Mouse (Mus musculus): ENCODE measurements at regions not wholly inside any gene's neighbourhood (a gene's known extent, or its start where the extent isn't known, plus 50 kb on each side); places are given as distances from the start of the nearest gene placed in this dataset.

GRCm38 (mm10) chrX:13357973-13358372, 77.2 kb downstream of the Ddx3x start:
- WGBS: 88% methylated on average over 3 of the region's 3 CpGs
- Histone ChIP-seq H3K9me3 (replicated peaks; ENCODE audit: control insufficient read depth, low read length) (no peaks in the 10 kb centered on the region), H3K4me3 (ENCODE audit: low read depth, low read length) (no peak overlapping the region), H3K27ac (replicated peaks; ENCODE audit: low read depth, low read length) (no peak overlapping the region), H3K9ac (replicated peaks; ENCODE audit: low read length) (no peak overlapping the region), H3K4me2 (ENCODE audit: low read depth, low read length) (no peak overlapping the region), H3K4me1 (ENCODE audit: control insufficient read depth, insufficient read depth, low read length) (no peaks in the 10 kb centered on the region), H3K27me3 (ENCODE audit: control insufficient read depth, insufficient read depth, low read length) (no peaks in the 10 kb centered on the region), H3K36me3 (replicated peaks; ENCODE audit: control insufficient read depth, insufficient read depth, low read depth, low read length) (no peaks in the 10 kb centered on the region)
- DNase-seq (ENCODE audit: low spot score) (no peak), ATAC-seq (replicated peaks; ENCODE audit: insufficient number of reproducible peaks, low FRiP score, low TSS enrichment, low read depth) (no peak)

GRCm38 (mm10) chrX:13360436-13360835, 79.7 kb downstream of the Ddx3x start:
- Histone ChIP-seq H3K4me3 (ENCODE audit: low read depth, low read length) (no peak overlapping the region), H3K27ac (replicated peaks; ENCODE audit: low read depth, low read length) (no peak overlapping the region), H3K4me2 (ENCODE audit: low read depth, low read length) (no peak overlapping the region), H3K9me3 (replicated peaks; ENCODE audit: control insufficient read depth, low read length) (no peaks in the 10 kb centered on the region), H3K36me3 (replicated peaks; ENCODE audit: control insufficient read depth, insufficient read depth, low read depth, low read length) (no peaks in the 10 kb centered on the region), H3K4me1 (ENCODE audit: control insufficient read depth, insufficient read depth, low read length) (no peaks in the 10 kb centered on the region), H3K27me3 (ENCODE audit: control insufficient read depth, insufficient read depth, low read length) (no peaks in the 10 kb centered on the region), H3K9ac (replicated peaks; ENCODE audit: low read length) (no peak overlapping the region)
- WGBS: 90% methylated on average over 5 of the region's 5 CpGs
- ATAC-seq (replicated peaks; ENCODE audit: insufficient number of reproducible peaks, low FRiP score, low TSS enrichment, low read depth): no peak
- no peak for DNase-seq (ENCODE audit: low spot score)

GRCm38 (mm10) chrX:13370319-13370718, 89.5 kb downstream of the Ddx3x start:
- no peak overlapping the region for H3K4me3 ChIP-seq (ENCODE audit: low read depth, low read length)
- no peaks in the 10 kb centered on the region for H3K4me1 ChIP-seq (ENCODE audit: control insufficient read depth, insufficient read depth, low read length)
- H3K27ac ChIP-seq (replicated peaks; ENCODE audit: low read depth, low read length): no peak overlapping the region
- no peak overlapping the region for H3K4me2 ChIP-seq (ENCODE audit: low read depth, low read length)
- H3K36me3 ChIP-seq (replicated peaks; ENCODE audit: control insufficient read depth, insufficient read depth, low read depth, low read length): no peaks in the 10 kb centered on the region
- no peaks in the 10 kb centered on the region for H3K27me3 ChIP-seq (ENCODE audit: control insufficient read depth, insufficient read depth, low read length)
- ATAC-seq (replicated peaks; ENCODE audit: insufficient number of reproducible peaks, low FRiP score, low TSS enrichment, low read depth) (no peak), DNase-seq (ENCODE audit: low spot score) (no peak)
- H3K9me3 ChIP-seq (replicated peaks; ENCODE audit: control insufficient read depth, low read length): no peaks in the 10 kb centered on the region
- H3K9ac ChIP-seq (replicated peaks; ENCODE audit: low read length): no peak overlapping the region
- WGBS: 86% methylated on average over 4 of the region's 4 CpGs

- Histone ChIP-seq H3K4me2 (ENCODE audit: low read depth, low read length) (no peak overlapping the region), H3K27me3 (ENCODE audit: control insufficient read depth, insufficient read depth, low read length) (no peaks in the 10 kb centered on the region), H3K4me1 (ENCODE audit: control insufficient read depth, insufficient read depth, low read length) (no peaks in the 10 kb centered on the region), H3K9me3 (replicated peaks; ENCODE audit: control insufficient read depth, low read length) (no peaks in the 10 kb centered on the region), H3K9ac (replicated peaks; ENCODE audit: low read length) (no peak overlapping the region), H3K27ac (replicated peaks; ENCODE audit: low read depth, low read length) (no peak overlapping the region), H3K36me3 (replicated peaks; ENCODE audit: control insufficient read depth, insufficient read depth, low read depth, low read length) (no peaks in the 10 kb centered on the region), H3K4me3 (ENCODE audit: low read depth, low read length) (no peak overlapping the region)
- DNase-seq (ENCODE audit: low spot score) (no peak), ATAC-seq (replicated peaks; ENCODE audit: insufficient number of reproducible peaks, low FRiP score, low TSS enrichment, low read depth) (no peak)
- WGBS: 82% methylated on average over 4 of the region's 4 CpGs
These were observed 92.0 kb downstream of the Ddx3x start for GRCm38 (mm10) chrX:13372752-13373151.

GRCm38 (mm10) chrX:13386354-13386753, 79.6 kb upstream of the Nyx start:
- Histone ChIP-seq H3K4me2 (ENCODE audit: low read depth, low read length) (no peak overlapping the region), H3K4me3 (ENCODE audit: low read depth, low read length) (no peak overlapping the region), H3K9me3 (replicated peaks; ENCODE audit: control insufficient read depth, low read length) (no peaks in the 10 kb centered on the region), H3K27me3 (ENCODE audit: control insufficient read depth, insufficient read depth, low read length) (no peaks in the 10 kb centered on the region), H3K4me1 (ENCODE audit: control insufficient read depth, insufficient read depth, low read length) (no peaks in the 10 kb centered on the region), H3K36me3 (replicated peaks; ENCODE audit: control insufficient read depth, insufficient read depth, low read depth, low read length) (no peaks in the 10 kb centered on the region), H3K9ac (replicated peaks; ENCODE audit: low read length) (no peak overlapping the region), H3K27ac (replicated peaks; ENCODE audit: low read depth, low read length) (no peak overlapping the region)
- WGBS: 85% methylated on average over 9 of the region's 9 CpGs
- ATAC-seq (replicated peaks; ENCODE audit: insufficient number of reproducible peaks, low FRiP score, low TSS enrichment, low read depth) (no peak), DNase-seq (ENCODE audit: low spot score) (no peak)

- no peak overlapping the region for H3K27ac ChIP-seq (replicated peaks; ENCODE audit: low read depth, low read length)
- H3K9ac ChIP-seq (replicated peaks; ENCODE audit: low read length): no peak overlapping the region
- no peak overlapping the region for H3K4me3 ChIP-seq (ENCODE audit: low read depth, low read length)
- no peaks in the 10 kb centered on the region for H3K9me3 ChIP-seq (replicated peaks; ENCODE audit: control insufficient read depth, low read length)
- no peak for ATAC-seq (replicated peaks; ENCODE audit: insufficient number of reproducible peaks, low FRiP score, low TSS enrichment, low read depth)
- no peak overlapping the region for H3K4me2 ChIP-seq (ENCODE audit: low read depth, low read length)
- no peaks in the 10 kb centered on the region for H3K27me3 ChIP-seq (ENCODE audit: control insufficient read depth, insufficient read depth, low read length)
- DNase-seq (ENCODE audit: low spot score): no peak
- no peaks in the 10 kb centered on the region for H3K4me1 ChIP-seq (ENCODE audit: control insufficient read depth, insufficient read depth, low read length)
- H3K36me3 ChIP-seq (replicated peaks; ENCODE audit: control insufficient read depth, insufficient read depth, low read depth, low read length): no peaks in the 10 kb centered on the region
These were observed 67.4 kb upstream of the Nyx start for GRCm38 (mm10) chrX:13398466-13398865.

GRCm38 (mm10) chrX:13412726-13413125, 53.2 kb upstream of the Nyx start:
- no peaks in the 10 kb centered on the region for H3K9me3 ChIP-seq (replicated peaks; ENCODE audit: control insufficient read depth, low read length)
- H3K27me3 ChIP-seq (ENCODE audit: control insufficient read depth, insufficient read depth, low read length): no peaks in the 10 kb centered on the region
- no peak for ATAC-seq (replicated peaks; ENCODE audit: insufficient number of reproducible peaks, low FRiP score, low TSS enrichment, low read depth)
- no peak overlapping the region for H3K9ac ChIP-seq (replicated peaks; ENCODE audit: low read length)
- no peak overlapping the region for H3K27ac ChIP-seq (replicated peaks; ENCODE audit: low read depth, low read length)
- no peaks in the 10 kb centered on the region for H3K36me3 ChIP-seq (replicated peaks; ENCODE audit: control insufficient read depth, insufficient read depth, low read depth, low read length)
- DNase-seq (ENCODE audit: low spot score): no peak
- no peaks in the 10 kb centered on the region for H3K4me1 ChIP-seq (ENCODE audit: control insufficient read depth, insufficient read depth, low read length)
- H3K4me3 ChIP-seq (ENCODE audit: low read depth, low read length): no peak overlapping the region
- H3K4me2 ChIP-seq (ENCODE audit: low read depth, low read length): no peak overlapping the region
- whole genome bisulfite sequencing: 78% methylated on average over 2 of the region's 2 CpGs

GRCm38 (mm10) chrX:13413135-13413534, 52.8 kb upstream of the Nyx start:
- DNase-seq (ENCODE audit: low spot score): no peak
- Histone ChIP-seq H3K4me1 (ENCODE audit: control insufficient read depth, insufficient read depth, low read length) (no peaks in the 10 kb centered on the region), H3K36me3 (replicated peaks; ENCODE audit: control insufficient read depth, insufficient read depth, low read depth, low read length) (no peaks in the 10 kb centered on the region), H3K9ac (replicated peaks; ENCODE audit: low read length) (no peak overlapping the region), H3K27ac (replicated peaks; ENCODE audit: low read depth, low read length) (no peak overlapping the region), H3K27me3 (ENCODE audit: control insufficient read depth, insufficient read depth, low read length) (no peaks in the 10 kb centered on the region), H3K9me3 (replicated peaks; ENCODE audit: control insufficient read depth, low read length) (no peaks in the 10 kb centered on the region), H3K4me3 (ENCODE audit: low read depth, low read length) (no peak overlapping the region), H3K4me2 (ENCODE audit: low read depth, low read length) (no peak overlapping the region)
- WGBS: 73% methylated on average over 3 of the region's 3 CpGs
- no peak for ATAC-seq (replicated peaks; ENCODE audit: insufficient number of reproducible peaks, low FRiP score, low TSS enrichment, low read depth)

Measured in embryonic facial prominence, embryonic 11.5 days (tissue).